Mouse (Mus musculus) activated CD4-positive, CD25-positive, alpha-beta regulatory T cell, adult 9 weeks (primary cell): ENCODE measurements around the gene Zfp618. TPM values are rescaled to one million over a fixed set of nuclear protein-coding genes. Genes with fewer than 3 reads are reported as not detected.

Experiments used
- polyA plus RNA-seq: library from polyadenylated mRNA; unstranded; fragments of 100-300 nt; shearing (Covaris generic); gene quantifications from one replicate; pipeline ENCODE4 v1.2.1, GENCODE M21; 2017

Gene Zfp618
- 0.13 TPM for polyA plus RNA-seq

GRCm38 (mm10) chr4:62965497-62966302 lies at the start of gene Zfp618:
Zfp618 (plus strand) TSS chr4:62965573.

GRCm38 (mm10) chr4:63154699-63155098 lies 189.3 kb downstream of the Zfp618 start, which contains the start of gene Ambp:
Ambp (minus strand) TSS chr4:63154799.

GRCm38 (mm10) chr4:63171969-63172685 lies 206.8 kb downstream of the Zfp618 start, which contains the start of gene Kif12:
Kif12 (minus strand) TSS chr4:63172131.

Other genes with a start within 250 kb of the Zfp618 start
- gene Ambp, start 189.2 kb downstream of the Zfp618 start, polyA plus RNA-seq, result not detected
- gene Kif12, start 206.6 kb downstream of the Zfp618 start, polyA plus RNA-seq, result not detected
- gene Col27a1, start 248.4 kb downstream of the Zfp618 start, polyA plus RNA-seq, result 0.61 TPM